Mouse (Mus musculus): ENCODE measurements around the gene Srgn.
A peak's percentile ranks its signal among the peaks of the same experiment; 100 is the strongest.
"Not testable (repeated sequence)": the region's sequence is repeated elsewhere in the genome, so short reads cannot be mapped to it uniquely, and the experiment has no call there.

The Srgn gene

DNA sequence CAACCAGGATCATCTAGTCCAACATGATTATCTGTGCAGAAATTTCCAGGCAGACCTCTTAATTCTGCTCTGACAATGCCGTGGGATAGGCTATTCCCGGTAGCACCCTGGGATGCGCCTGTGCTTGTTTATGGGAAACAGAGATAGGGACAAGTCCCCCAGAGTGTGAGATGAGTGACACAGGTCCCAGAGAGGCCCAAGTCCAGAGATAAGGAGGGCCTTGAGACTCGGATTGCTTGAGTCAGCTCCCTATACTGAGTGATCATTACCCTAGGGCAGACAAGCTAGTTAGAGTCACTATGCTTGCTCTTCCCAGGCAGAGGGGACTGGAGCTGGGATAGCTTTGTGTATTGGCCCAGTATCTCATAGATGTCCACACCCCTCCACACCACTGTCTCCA, 5.5 kb downstream of the Srgn start:
- DNase-seq (ENCODE audit: low read depth): no peak

DNA sequence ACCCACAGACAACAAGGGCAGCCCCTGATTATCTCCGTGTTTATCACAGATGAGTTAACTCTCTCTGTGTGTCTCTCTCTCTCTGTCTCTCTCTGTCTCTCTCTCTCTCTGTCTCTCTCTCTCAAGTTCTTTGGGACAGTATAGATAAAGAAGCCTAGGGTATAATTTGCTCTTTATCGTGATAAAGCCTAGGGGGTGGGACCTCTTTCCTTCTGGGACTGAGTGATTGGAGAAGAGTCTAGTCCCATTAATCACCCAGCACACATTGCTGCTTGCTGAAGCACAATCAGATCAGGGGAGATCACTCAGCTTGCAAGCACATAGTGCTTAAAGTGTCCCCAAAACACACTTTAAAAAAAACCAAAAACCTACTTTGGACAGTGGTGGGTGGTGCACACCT, 6.3 kb downstream of the Srgn start:
- no peak for DNase-seq (ENCODE audit: low read depth)

GRCm38 (mm10) chr10:62517511-62517910, 9.7 kb downstream of the Srgn start:
- no peak for DNase-seq (ENCODE audit: low read depth)

- DNase-seq (ENCODE audit: low read depth): no peak
These were observed 14.4 kb downstream of the Srgn start for GRCm38 (mm10) chr10:62512855-62513254.

DNA sequence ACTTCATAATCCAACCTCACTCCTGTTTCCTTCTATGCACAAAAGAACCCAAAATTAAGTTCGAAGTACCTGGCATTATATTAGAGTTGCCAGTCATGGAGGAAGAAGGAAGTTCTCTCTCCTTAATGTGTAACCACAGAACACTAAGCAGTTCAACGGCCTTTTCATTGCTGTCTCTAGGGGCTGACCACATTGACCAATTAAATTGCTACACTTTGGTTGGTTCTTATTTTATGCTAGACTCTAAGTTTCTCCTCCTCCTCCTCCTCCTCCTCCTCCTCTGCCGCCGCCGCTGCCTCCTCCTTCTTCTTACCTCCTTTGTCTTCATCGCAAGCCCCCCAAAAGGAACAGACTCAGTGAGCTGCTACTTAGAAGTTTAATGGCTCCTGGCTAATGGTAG, 15.7 kb downstream of the Srgn start:
- no peak for DNase-seq (ENCODE audit: low read depth)

DNA sequence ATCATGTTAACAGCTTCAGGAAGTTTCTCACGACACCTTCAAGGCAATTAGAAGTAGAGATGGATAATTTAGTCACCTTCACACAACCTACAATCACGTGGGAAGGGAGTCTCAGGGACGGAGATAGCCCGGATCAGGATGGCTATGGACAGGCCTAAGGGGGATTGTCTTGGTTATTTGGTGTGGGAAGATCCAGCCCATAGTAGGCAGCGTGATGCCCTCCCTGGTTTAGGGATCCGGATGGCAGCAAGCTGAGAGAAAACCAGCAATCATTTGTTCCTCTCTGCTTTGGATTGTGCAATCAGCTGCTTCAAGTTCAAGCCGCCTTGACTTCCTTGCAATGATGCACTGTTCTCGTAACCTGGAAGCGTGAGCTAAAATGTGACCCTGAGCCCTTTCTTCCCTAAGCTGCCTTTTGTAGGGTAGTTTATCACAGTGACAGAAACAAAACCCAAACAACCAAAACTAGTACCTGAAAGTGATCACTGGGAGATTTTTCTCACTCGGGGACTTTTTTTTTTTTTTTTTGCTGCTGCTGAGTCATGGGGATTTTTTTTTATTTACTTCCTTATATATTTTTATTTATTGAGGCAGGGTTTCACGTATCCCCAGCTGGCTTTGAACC, 18.1 kb downstream of the Srgn start:
- DNase-seq (ENCODE audit: low read depth): peak; percentile 35

- peak; percentile 49 for DNase-seq (ENCODE audit: low read depth)
These were observed 18.8 kb downstream of the Srgn start for GRCm38 (mm10) chr10:62508459-62508858.

GRCm38 (mm10) chr10:62507591-62508308, 19.5 kb downstream of the Srgn start:
- peak; percentile 92 for DNase-seq (ENCODE audit: low read depth)

GRCm38 (mm10) chr10:62507071-62507470, 20.2 kb downstream of the Srgn start:
- DNase-seq (ENCODE audit: low read depth): peak; percentile 69

- DNase-seq (ENCODE audit: low read depth): peak; percentile 91
These were observed 21.2 kb downstream of the Srgn start for GRCm38 (mm10) chr10:62506019-62506556.

GRCm38 (mm10) chr10:62505224-62505983, 21.8 kb downstream of the Srgn start:
- peak; percentile 68 for DNase-seq (ENCODE audit: low read depth)

GRCm38 (mm10) chr10:62503836-62504628, 23.2 kb downstream of the Srgn start:
- peak; percentile 42 for DNase-seq (ENCODE audit: low read depth)

DNA sequence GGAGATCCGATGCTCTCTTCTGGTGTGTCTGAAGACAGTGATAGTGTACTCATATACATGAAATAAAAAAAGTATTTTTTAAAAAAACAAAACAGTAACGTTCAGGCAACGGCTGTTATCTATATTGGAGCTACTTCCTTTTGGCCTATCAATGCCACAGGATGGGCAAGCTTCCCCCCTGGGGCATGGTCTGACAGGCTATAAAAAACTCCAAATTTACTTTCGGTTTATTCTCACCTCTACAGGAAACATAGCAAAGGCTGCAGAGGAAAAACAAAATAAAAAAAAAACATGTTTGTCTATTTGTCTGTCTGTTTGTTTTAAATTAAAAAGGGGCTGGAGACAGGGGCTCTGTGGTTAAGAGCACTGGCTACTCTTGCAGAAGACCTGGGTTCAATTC, 23.9 kb downstream of the Srgn start:
- peak; percentile 63 for DNase-seq (ENCODE audit: low read depth)

GRCm38 (mm10) chr10:62501951-62502350, 25.3 kb downstream of the Srgn start:
- DNase-seq (ENCODE audit: low read depth): peak; percentile 27

GRCm38 (mm10) chr10:62500916-62501615, 26.2 kb downstream of the Srgn start:
- peak; percentile 61 for DNase-seq (ENCODE audit: low read depth)

GRCm38 (mm10) chr10:62500088-62500915, 26.9 kb downstream of the Srgn start:
- peak; percentile 93 for DNase-seq (ENCODE audit: low read depth)

DNA sequence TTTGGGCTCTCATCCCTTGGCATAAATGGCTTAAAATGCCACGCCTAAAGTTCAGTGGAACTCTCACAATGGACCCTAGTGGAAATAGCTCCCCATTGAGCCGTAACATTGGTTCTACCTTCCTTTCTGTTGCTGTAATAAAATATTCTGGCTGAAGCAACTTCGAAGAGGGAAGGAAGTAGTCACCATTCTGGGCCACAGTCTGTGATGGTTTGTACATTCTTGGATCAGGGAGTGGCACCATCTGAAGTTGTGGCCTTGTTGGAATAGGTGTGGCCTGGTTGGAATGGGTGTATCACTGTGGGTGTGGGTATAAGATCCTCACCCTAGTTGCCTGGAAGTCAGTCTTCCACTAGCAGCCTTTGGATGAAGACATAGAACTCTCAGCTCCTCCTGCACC, 35.6 kb downstream of the Srgn start:
- not testable (repeated sequence) for DNase-seq (ENCODE audit: low read depth)

DNA sequence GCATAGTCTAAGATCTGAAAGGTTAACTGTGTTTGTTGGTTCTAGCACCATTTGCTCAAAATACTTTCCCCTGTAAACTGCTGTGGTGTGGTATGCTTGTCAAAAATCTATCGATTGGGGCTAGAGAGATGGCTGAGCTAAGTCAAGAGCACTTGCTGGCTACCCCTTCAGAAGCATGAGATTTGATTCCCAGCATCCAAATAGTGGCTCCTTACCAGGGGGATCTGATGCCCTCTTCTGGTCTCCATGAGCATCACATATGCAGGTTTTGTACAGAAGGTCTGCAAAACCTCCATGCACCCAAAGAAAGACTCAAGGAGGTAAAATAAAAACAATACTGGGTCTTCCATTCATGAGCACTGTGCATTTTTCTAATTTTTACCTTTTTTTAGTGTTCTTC, 39.0 kb downstream of the Srgn start:
- DNase-seq (ENCODE audit: low read depth): peak; percentile 71

GRCm38 (mm10) chr10:62486618-62487415, 40.4 kb downstream of the Srgn start, which contains the start of gene Vps26a:
Gene Vps26a, minus strand, starts transcription at chr10:62486805.
- peak; percentile 98 for DNase-seq (ENCODE audit: low read depth)

All from naive thymus-derived CD4-positive, alpha-beta T cell, adult 2 months (primary cell).